Mouse (Mus musculus): ENCODE results near the gene Ctsz. TPM values are rescaled to one million over a fixed set of nuclear protein-coding genes. Genes with fewer than 3 reads are reported as not detected.

The Ctsz gene
- total and polyA plus RNA-seq, 3 experiments, result 141 to 417 (median 219) TPM

GRCm38 (mm10) chr2:174415731-174416310, 23.0 kb downstream of the Ctsz start, which contains the start of gene Nelfcd:
TSS of gene Nelfcd (plus strand) at chr2:174415804.
- peak within 1 kb of the TSS; percentile 86 to 95 (median 90) for H3K4me3 ChIP-seq (replicated peaks in 1 of 3; ENCODE audit: low read depth in 2 of 3, low read length in 2 of 3, poor library complexity in 1 of 3)
- H3K36me3 ChIP-seq (replicated peaks in 1 of 2; ENCODE audit: control insufficient read depth in 1 of 2, insufficient read depth in 1 of 2, low read length in 1 of 2), result peaks cover 14 to 34% of the 10 kb centered on the region in 2 experiments
- no peak within 1 kb of the TSS for H3K27ac ChIP-seq (ENCODE audit: insufficient read depth, low read depth)
- TF ChIP-seq BHLHE40 (IDR thresholded peaks at IDR 0.05; ENCODE audit: low read depth, low read length) (no peak), NELFE (IDR thresholded peaks at IDR 0.05; ENCODE audit: low read depth, low read length) (peak; percentile 83), ETS1 (conservative IDR thresholded peaks at IDR 0.05; ENCODE audit: low read depth, low read length) (no peak), HCFC1 (IDR thresholded peaks at IDR 0.05; ENCODE audit: low read depth, low read length) (peak; percentile 58; the same call in 1 of the 2 replicates), TCF12 (IDR thresholded peaks at IDR 0.05; ENCODE audit: low read depth, low read length) (peak; percentile 60), USF2 (conservative IDR thresholded peaks at IDR 0.05; ENCODE audit: low read depth, low read length) (no peak), POLR2A (IDR thresholded peaks at IDR 0.05; ENCODE audit: low read depth, low read length) (peak; percentile 81), CHD2 (IDR thresholded peaks at IDR 0.05; ENCODE audit: low read length) (peak; percentile 73; the same call in 1 of the 2 replicates), USF1 (IDR thresholded peaks at IDR 0.05; ENCODE audit: low read depth, low read length) (no peak), ZC3H11A (IDR thresholded peaks at IDR 0.05; ENCODE audit: low read depth, low read length) (no peak), SIN3A (IDR thresholded peaks at IDR 0.05; ENCODE audit: low read length) (peak; percentile 65; the same call in 1 of the 2 replicates), NRF1 (IDR thresholded peaks at IDR 0.05; ENCODE audit: low read depth, low read length) (peak; percentile 100), MYC (IDR thresholded peaks at IDR 0.05; ENCODE audit: low read depth, low read length) (no peak), KAT2A (IDR thresholded peaks at IDR 0.05; ENCODE audit: insufficient replicate concordance, low read length) (no peak), MAX (IDR thresholded peaks at IDR 0.05; ENCODE audit: low read length) (no peak), MEF2A (IDR thresholded peaks at IDR 0.05; ENCODE audit: borderline replicate concordance, low read depth, low read length) (0 out of 2 replicates have a peak, but pooled peaks have one; percentile 11), CHD1 (IDR thresholded peaks at IDR 0.05; ENCODE audit: low read depth, low read length) (no peak), ELF1 (IDR thresholded peaks at IDR 0.05; ENCODE audit: low read depth, low read length) (no peak), MXI1 (IDR thresholded peaks at IDR 0.05; ENCODE audit: low read depth, low read length) (peak; percentile 44; the same call in 1 of the 2 replicates)
- peak within 1 kb of the TSS; percentile 70 for H3K9ac ChIP-seq (ENCODE audit: insufficient read depth, low read depth)
- peak within 1 kb of the TSS; percentile 91 for H3K4me2 ChIP-seq (ENCODE audit: insufficient read depth, low read depth, poor library complexity, severe bottlenecking)
- dilution Hi-C loops (cut with MboI; ENCODE audit: extremely low pct_ligation_motif_present, extremely low pct_unique_long_range_greater_than_20kb, low sequenced_read_pairs) (no loop called here), in situ Hi-C loops (cut with MboI; ENCODE audit: low pct_ligation_motif_present, low pct_unique_long_range_greater_than_20kb, low sequenced_read_pairs) (no loop called here)
- H3K27me3 ChIP-seq (replicated peaks), result no peaks in the 10 kb centered on the region
- H3K79me2 ChIP-seq (replicated peaks; ENCODE audit: control insufficient read depth, extremely low read depth, insufficient read depth, poor library complexity, severe bottlenecking), result peaks cover 8% of the 10 kb centered on the region; the same call in 1 of the 2 replicates
- H3K4me1 ChIP-seq (ENCODE audit: control insufficient read depth in 1 of 2, insufficient read depth in 2 of 2), result peaks cover 7 to 25% of the 10 kb centered on the region in 2 experiments; a peak in 3 of 4 replicates
- H3K9me3 ChIP-seq (replicated peaks; ENCODE audit: low read length), result no peaks in the 10 kb centered on the region
- peak; percentile 98 for DNase-seq (ENCODE audit: extremely low read depth)

All from CH12.LX (cell line).